Mouse (Mus musculus): Measurements from ENCODE around the gene Fibin. TPM values are rescaled to one million over a fixed set of nuclear protein-coding genes. Genes with fewer than 3 reads are reported as not detected.

Gene Fibin
- polyA plus RNA-seq, 1 experiment from 2014 or later, result 29.5 TPM

- no peaks in the 10 kb centered on the region for H3K9me3 ChIP-seq (replicated peaks)
- H3K4me2 ChIP-seq (replicated peaks), result no peak overlapping the region
- no peak overlapping the region for H3K4me3 ChIP-seq
- H3K4me1 ChIP-seq, result peaks cover 4% of the 10 kb centered on the region; the same call in 1 of the 2 replicates
- H3K27me3 ChIP-seq, result no peaks in the 10 kb centered on the region
- H3K9ac ChIP-seq, result no peak overlapping the region
- WGBS, result 86% methylated on average over 5 of the region's 5 CpGs
- no peak for ATAC-seq (ENCODE audit: low FRiP score)
- H3K36me3 ChIP-seq, result no peaks in the 10 kb centered on the region
- H3K27ac ChIP-seq, result no peak overlapping the region
Measured at GRCm38 (mm10) chr2:110353302-110353970, 9.5 kb downstream of the Fibin start.

GRCm38 (mm10) chr2:110351843-110352251 lies 11.1 kb downstream of the Fibin start:
- no peak overlapping the region for H3K4me2 ChIP-seq (replicated peaks)
- H3K4me1 ChIP-seq, result peaks cover 4% of the 10 kb centered on the region; the same call in 1 of the 2 replicates
- no peak overlapping the region for H3K9ac ChIP-seq
- no peaks in the 10 kb centered on the region for H3K27me3 ChIP-seq
- no peak overlapping the region for H3K4me3 ChIP-seq
- peak; percentile 81 for ATAC-seq (ENCODE audit: low FRiP score)
- 28% methylated on average over 5 of the region's 5 CpGs for WGBS
- no peaks in the 10 kb centered on the region for H3K36me3 ChIP-seq
- H3K9me3 ChIP-seq (replicated peaks), result no peaks in the 10 kb centered on the region
- H3K27ac ChIP-seq, result no peak overlapping the region

- Histone ChIP-seq H3K27me3 (no peaks in the 10 kb centered on the region), H3K4me3 (no peak overlapping the region), H3K9ac (no peak overlapping the region), H3K36me3 (no peaks in the 10 kb centered on the region), H3K9me3 (replicated peaks) (no peaks in the 10 kb centered on the region), H3K27ac (no peak overlapping the region), H3K4me2 (replicated peaks) (no peak overlapping the region), H3K4me1 (peaks cover 4% of the 10 kb centered on the region; the same call in 1 of the 2 replicates)
- no peak for ATAC-seq (ENCODE audit: low FRiP score)
- 51% methylated on average over 1 of the region's 1 CpGs for WGBS
Measured at GRCm38 (mm10) chr2:110351406-110351805, 11.6 kb downstream of the Fibin start.

GRCm38 (mm10) chr2:110328953-110329352 lies 34.0 kb downstream of the Fibin start:
- Histone ChIP-seq H3K9ac (no peak overlapping the region), H3K4me3 (no peak overlapping the region), H3K27ac (no peak overlapping the region), H3K27me3 (no peaks in the 10 kb centered on the region), H3K36me3 (no peaks in the 10 kb centered on the region), H3K4me1 (no peaks in the 10 kb centered on the region), H3K4me2 (replicated peaks) (no peak overlapping the region), H3K9me3 (replicated peaks) (no peaks in the 10 kb centered on the region)
- no peak for ATAC-seq (ENCODE audit: low FRiP score)

GRCm38 (mm10) chr2:110319949-110320348 lies 43.0 kb downstream of the Fibin start:
- H3K9ac ChIP-seq, result no peak overlapping the region

GRCm38 (mm10) chr2:110319266-110319665 lies 43.7 kb downstream of the Fibin start:
- WGBS, result 77% methylated on average over 1 of the region's 1 CpGs
- no peak for ATAC-seq (ENCODE audit: low FRiP score)
- Histone ChIP-seq H3K9ac (no peak overlapping the region), H3K9me3 (replicated peaks) (no peaks in the 10 kb centered on the region), H3K4me1 (no peaks in the 10 kb centered on the region), H3K4me3 (no peak overlapping the region), H3K27me3 (no peaks in the 10 kb centered on the region), H3K36me3 (no peaks in the 10 kb centered on the region), H3K27ac (no peak overlapping the region), H3K4me2 (replicated peaks) (no peak overlapping the region)

More at GRCm38 (mm10) chr2:110319949-110320348, 43.0 kb downstream of the Fibin start:
- Histone ChIP-seq H3K4me2 (replicated peaks) (no peak overlapping the region), H3K4me3 (no peak overlapping the region), H3K36me3 (no peaks in the 10 kb centered on the region), H3K27me3 (no peaks in the 10 kb centered on the region), H3K9me3 (replicated peaks) (no peaks in the 10 kb centered on the region), H3K4me1 (no peaks in the 10 kb centered on the region), H3K27ac (no peak overlapping the region)
- 71% methylated on average over 4 of the region's 4 CpGs for WGBS
- ATAC-seq (ENCODE audit: low FRiP score), result no peak

- no peak overlapping the region for H3K9ac ChIP-seq
- H3K4me2 ChIP-seq (replicated peaks), result no peak overlapping the region
- no peaks in the 10 kb centered on the region for H3K36me3 ChIP-seq
- no peaks in the 10 kb centered on the region for H3K27me3 ChIP-seq
- WGBS, result 92% methylated on average over 1 of the region's 1 CpGs
- H3K27ac ChIP-seq, result no peak overlapping the region
- no peaks in the 10 kb centered on the region for H3K4me1 ChIP-seq
- H3K4me3 ChIP-seq, result no peak overlapping the region
- H3K9me3 ChIP-seq (replicated peaks), result no peaks in the 10 kb centered on the region
- ATAC-seq (ENCODE audit: low FRiP score), result no peak
Measured at GRCm38 (mm10) chr2:110318719-110319118, 44.3 kb downstream of the Fibin start.

GRCm38 (mm10) chr2:110316116-110316883 lies 46.7 kb downstream of the Fibin start:
- no peak for ATAC-seq (ENCODE audit: low FRiP score)
- Histone ChIP-seq H3K36me3 (no peaks in the 10 kb centered on the region), H3K9ac (no peak overlapping the region), H3K4me2 (replicated peaks) (no peak overlapping the region), H3K4me3 (no peak overlapping the region), H3K27ac (no peak overlapping the region), H3K9me3 (replicated peaks) (no peaks in the 10 kb centered on the region), H3K4me1 (no peaks in the 10 kb centered on the region), H3K27me3 (no peaks in the 10 kb centered on the region)
- WGBS, result 19% methylated on average over 3 of the region's 3 CpGs

GRCm38 (mm10) chr2:110314509-110315155 lies 48.4 kb downstream of the Fibin start, which contains the start of gene Bbox1:
Gene Bbox1, minus strand, starts transcription at chr2:110314560.
- Histone ChIP-seq H3K27me3 (no peaks in the 10 kb centered on the region), H3K4me2 (replicated peaks) (no peak within 1 kb of the TSS), H3K4me1 (no peaks in the 10 kb centered on the region), H3K9me3 (replicated peaks) (no peaks in the 10 kb centered on the region), H3K27ac (no peak within 1 kb of the TSS), H3K36me3 (no peaks in the 10 kb centered on the region), H3K4me3 (no peak within 1 kb of the TSS), H3K9ac (no peak within 1 kb of the TSS)
- ATAC-seq (ENCODE audit: low FRiP score), result no peak
- WGBS, result 82% methylated on average over 6 of the region's 6 CpGs

- 87% methylated on average over 5 of the region's 5 CpGs for WGBS
- Histone ChIP-seq H3K9ac (no peak overlapping the region), H3K4me1 (no peaks in the 10 kb centered on the region), H3K9me3 (replicated peaks) (no peaks in the 10 kb centered on the region), H3K27ac (no peak overlapping the region), H3K36me3 (no peaks in the 10 kb centered on the region), H3K4me2 (replicated peaks) (no peak overlapping the region), H3K27me3 (no peaks in the 10 kb centered on the region), H3K4me3 (no peak overlapping the region)
- ATAC-seq (ENCODE audit: low FRiP score), result no peak
Measured at GRCm38 (mm10) chr2:110314074-110314473, 48.9 kb downstream of the Fibin start.

GRCm38 (mm10) chr2:110313305-110313824 lies 49.6 kb downstream of the Fibin start:
- H3K27me3 ChIP-seq, result no peaks in the 10 kb centered on the region
- no peaks in the 10 kb centered on the region for H3K4me1 ChIP-seq
- H3K36me3 ChIP-seq, result no peaks in the 10 kb centered on the region
- no peak overlapping the region for H3K9ac ChIP-seq
- no peak overlapping the region for H3K4me3 ChIP-seq
- H3K9me3 ChIP-seq (replicated peaks), result no peaks in the 10 kb centered on the region
- H3K27ac ChIP-seq, result no peak overlapping the region
- 83% methylated on average over 2 of the region's 2 CpGs for WGBS
- no peak for ATAC-seq (ENCODE audit: low FRiP score)
- H3K4me2 ChIP-seq (replicated peaks), result no peak overlapping the region
